Mouse (Mus musculus) R1 (cell line): ENCODE measurements around the gene Creb1.

Source experiments
- DNase-seq: peaks from one replicate; pipeline ENCODE4 v3.0.0-alpha.2; 2018; ENCODE audit warnings: low read depth, low spot score

The Creb1 gene

DNA sequence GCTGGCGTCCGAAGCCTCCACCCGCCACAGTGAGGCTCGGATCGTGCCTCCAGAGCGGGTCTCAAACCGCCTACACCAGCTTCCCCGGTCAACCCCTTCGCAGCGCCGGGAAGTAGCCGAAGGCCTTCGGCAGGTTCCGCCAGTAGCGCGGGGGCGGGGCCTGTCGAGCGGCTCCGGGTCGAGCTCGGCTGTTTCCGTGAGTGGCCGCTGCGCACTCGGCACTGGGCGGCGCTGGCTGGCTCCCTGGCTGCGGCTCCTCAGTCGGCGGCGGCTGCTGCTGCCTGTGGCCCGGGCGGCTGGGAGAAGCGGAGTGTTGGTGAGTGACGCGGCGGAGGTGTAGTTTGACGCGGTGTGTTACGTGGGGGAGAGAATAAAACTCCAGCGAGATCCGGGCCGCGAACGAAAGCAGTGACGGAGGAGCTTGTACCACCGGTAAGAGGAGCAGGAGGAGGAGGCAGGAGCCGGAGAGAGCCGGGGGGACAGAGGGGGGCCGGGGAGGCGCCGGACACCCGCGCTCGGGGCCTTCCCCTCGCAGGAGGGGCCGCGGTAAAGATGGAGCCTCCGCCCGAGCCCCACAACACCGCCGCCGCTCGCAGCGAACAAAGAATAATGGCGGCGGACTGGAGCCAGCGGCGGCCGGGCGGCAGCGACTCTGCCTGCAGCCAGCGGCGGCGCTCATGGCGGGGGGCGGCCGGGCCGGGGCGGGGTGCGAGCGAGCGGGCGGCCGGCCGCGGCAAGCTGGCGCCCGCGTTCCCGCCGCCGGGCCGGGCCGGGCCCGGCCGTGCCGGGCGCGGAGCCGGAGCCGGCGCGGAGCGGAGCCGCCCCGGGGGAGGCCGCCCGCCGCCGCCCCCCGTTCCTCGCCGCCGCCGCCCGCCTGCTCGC is at the start of gene Creb1:
TSS of gene Creb1 (plus strand) at position 57 of the 882 bp plus-strand sequence.
- DNase-seq: peak; percentile 93

DNA sequence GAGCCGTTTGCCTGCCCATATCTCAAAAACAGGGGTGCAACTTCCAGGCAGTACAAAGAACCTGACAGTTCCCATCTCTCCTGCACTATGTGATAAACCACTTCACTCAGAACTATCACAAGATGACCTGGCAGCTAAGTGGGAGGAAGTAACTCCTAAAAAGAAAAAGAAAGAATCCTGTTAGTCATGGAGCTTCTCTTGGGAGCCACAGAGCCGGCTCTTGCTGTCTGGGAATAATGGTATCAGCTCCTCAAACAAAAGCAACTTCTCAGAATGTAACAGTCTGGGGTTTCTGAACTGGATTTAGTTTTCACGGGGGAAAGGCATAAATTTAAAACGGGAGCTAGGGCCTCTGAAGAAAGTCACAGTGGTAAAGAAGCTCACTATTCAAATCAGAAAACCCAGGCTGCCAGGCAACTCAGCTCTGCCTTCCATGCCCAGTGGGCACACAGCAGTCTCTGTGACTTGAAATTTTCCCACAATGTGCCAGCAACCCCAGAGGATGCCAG is 43.9 kb upstream of the Creb1 start:
- no peak for DNase-seq

DNA sequence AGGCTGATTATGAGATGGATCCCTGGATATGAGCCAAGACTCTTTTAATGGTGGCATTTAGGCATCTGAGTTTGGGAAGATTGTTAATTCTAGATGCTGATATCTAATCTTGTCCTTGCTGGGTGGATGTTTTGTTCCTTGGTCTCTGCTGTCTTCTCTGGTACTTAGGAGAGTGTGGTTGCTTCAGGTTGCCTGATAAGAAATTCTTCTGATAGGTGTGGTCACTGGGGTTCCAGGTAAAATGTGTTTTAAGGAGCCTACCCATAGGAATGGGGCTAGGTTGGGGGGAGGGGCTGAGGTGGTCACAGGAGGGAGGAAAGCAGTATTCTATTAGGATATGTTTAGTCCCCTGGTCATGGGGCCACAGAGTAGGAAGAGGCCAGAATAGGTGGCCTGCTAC is 35.6 kb upstream of the Creb1 start:
- DNase-seq: no peak

DNA sequence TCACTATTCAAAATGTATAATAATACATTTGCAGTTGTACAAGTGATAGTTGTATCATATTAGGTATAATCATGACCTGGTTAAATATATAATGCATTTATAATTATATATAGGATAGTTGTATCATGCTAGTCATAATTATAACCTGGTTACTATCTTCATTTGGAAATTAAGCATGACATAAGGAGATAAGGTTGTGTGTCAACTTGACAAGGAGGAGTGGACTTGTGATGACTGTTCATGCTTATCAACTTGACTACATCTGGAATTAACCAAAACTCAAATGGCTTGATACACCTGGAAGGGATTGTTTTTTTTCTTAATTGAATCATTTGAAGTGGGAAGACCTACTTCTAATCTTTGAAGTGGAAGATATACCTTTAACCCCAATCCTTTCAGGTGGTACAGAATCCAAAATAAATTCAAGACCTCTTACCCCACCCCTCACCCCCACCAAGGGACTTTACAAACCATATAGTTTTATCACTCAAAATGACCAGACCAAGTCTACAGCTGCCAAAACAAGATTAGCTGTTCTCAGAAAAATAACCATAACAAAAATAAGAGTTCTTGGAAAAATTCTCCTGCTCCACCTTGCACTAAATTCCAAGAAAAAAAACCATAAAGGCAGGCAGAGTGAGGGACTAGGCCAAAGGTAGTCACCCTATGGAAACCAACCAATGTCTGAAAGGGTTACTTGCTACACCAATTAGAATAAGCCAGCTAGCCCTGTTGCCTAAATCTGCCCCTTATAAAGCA is 30.9 kb upstream of the Creb1 start:
- no peak for DNase-seq

DNA sequence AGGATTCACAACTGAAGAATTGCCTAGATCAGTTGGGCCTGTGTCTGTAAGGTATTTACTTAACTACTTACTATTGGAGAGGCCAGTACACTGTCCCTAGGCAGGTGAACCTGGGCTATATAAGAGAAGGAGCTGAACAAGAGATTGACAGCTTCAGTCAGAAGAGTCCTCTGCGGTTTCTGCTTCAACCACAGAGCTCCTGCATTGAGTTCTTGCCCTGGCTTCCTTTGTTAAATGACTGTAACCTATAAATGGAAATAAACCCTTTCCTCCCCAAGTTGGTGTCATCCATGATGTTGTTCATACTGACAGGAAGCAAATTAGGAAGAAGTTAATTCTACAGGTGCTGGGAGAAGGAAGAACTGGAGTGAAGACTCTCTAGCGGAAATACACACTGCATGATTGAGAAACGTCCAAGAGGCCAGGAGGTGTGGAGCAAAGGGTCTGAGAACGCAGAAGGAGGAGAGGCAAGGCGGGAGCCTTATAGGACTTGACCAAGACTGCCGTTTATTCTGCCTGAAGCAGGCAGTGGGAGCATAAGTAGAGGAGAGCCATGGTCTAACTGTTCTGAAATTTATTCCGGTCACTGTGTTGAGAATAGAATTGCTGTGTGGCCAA is 23.9 kb upstream of the Creb1 start:
- no peak for DNase-seq

DNA sequence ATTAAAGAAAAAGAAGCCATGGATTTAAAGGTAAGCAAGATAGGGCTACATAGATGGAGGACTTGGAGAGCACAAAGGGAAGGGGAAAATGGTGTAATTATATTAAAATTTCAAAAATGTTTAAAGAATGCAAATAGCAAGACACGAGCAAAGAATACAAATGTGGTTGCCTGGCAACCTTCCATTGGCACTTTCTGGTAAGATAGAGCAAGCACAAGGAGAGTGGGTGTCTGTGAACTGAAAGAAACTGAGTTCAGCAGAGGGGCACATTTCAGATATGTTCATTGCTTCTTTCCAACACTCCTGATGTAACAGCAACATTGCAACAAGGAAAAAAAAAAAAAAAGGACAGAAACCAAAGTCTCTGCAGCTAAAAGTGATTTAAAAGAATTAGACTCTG is 22.8 kb upstream of the Creb1 start:
- DNase-seq: no peak

DNA sequence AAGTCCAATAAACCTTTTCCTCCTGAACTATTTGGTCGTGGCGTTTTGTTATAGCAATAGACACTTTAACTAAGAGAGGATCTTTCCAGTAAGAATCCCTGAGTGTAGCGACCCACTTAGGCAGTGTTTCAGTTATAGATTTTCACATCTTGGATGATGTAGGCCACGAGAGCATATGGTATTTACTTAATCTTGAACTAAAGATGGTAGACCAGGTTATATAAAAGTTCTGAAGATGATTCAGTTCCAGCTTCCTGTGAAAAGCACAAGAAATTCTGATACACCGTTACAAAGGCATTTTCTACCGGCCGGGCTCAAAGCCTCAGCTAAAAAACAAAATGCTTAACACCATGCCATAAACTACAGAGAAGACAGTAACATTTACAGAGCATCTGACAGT is 18.3 kb upstream of the Creb1 start:
- DNase-seq: no peak

DNA sequence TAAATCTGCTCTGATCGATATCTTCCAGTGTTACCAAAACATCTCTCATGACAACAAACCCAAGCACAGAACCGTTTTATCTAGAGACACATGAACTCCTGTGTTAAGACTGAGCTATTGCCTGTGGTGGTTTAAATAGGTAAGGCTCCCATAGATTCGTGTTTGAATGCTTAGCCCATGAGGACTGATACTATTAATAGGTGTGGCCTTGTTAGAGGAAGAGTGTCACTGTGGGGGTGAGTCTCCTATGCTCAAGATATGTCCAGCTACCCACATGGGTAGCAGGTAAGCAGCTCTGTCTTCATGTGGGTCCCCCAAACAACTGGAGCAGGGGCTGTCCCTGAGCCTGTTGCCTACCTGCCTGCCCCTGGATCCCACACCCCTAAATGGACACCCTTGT is 15.9 kb upstream of the Creb1 start:
- no peak for DNase-seq

DNA sequence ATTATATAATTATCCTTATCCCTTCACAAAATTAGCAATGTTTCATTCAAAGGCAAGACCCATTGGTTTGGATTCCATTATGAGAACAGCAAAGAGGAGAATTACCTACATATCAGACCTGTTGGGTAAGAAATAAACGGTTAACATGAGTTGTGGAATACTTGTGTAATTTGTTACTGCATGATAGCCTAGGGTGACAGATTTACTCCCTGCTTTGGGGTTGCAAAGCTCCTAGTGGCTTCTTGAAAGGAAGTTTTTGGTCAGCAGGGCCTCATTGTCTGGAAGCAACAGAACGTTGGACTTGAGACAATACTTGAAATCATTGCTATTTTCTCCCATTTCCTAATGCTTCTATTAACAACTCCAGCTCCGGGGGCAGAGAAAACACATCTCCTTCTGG is 14.0 kb upstream of the Creb1 start:
- no peak for DNase-seq

DNA sequence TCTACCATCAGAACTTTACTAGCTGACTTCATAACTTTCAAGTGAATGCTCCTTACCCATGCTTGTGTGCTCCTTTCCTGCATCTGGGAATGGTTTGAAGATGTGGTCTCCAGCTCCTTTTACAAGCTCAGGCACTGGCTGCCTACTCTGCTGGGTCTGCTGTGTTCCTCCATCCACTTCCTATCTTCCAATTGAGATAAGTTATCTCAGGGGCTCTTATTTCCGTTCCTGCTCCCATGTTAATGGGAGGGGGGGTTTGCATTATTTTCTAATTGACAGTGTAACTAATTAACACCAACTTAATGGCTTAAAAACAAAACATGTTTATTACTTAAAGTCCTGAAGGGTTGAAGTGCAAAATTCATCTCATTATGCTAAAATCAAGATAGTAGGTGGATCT is 13.1 kb upstream of the Creb1 start:
- no peak for DNase-seq

DNA sequence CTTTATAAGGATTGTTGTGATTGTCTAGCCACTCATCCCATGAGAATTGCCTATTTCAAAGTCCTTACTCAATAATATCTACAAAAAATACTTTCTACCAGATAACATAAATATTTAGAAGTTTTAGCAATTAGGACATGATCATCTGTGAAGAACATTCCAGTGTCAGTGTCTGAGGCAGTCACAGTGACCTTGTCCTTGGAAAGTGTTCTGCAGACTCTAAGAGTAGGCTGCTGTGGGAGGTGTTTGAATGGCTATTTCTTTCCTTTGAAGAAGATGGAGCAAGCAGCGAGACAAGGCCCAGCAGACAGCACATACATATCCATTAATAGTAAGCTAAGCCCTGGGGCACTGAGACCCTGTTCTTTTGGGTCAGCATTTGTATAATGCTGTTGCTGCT is 12.5 kb upstream of the Creb1 start:
- no peak for DNase-seq

DNA sequence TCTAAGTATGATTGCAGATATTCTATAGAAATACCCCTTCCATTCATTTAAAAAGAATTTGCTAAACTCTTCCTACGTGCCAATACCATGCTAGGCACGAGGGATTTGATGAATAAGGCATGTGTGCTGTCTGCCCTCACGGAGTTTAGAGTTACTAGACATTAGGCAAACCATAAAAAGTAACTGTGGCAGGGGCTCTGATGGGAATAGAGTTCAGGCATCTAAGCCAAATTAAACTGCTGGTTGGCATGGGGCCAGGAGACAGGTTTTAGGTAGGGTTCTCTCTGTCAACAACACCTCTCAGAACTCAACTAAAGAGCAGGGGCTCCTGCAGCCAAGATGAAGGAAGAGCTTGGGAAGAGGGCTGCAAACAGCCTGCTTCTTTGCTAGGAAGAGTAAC is 10.7 kb upstream of the Creb1 start:
- DNase-seq: no peak

DNA sequence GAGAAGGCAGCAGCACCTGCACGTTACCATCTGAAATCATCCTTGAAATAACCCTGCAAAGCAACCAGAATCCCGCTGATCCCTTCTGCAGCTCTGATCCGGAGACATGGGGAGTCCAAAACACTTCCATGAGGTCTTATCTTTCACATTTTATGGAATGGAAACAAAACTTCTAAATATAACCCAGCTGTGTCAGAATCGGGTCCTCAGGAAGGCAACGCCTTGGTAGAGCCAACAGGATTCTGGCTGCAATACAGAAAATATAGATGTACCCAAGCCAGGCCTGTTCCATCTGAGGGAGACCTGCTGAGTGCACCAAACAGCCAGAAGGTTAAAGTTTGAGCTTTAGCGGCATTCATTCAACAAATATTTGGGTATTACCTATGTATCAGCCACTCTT is 9.8 kb upstream of the Creb1 start:
- DNase-seq: no peak

DNA sequence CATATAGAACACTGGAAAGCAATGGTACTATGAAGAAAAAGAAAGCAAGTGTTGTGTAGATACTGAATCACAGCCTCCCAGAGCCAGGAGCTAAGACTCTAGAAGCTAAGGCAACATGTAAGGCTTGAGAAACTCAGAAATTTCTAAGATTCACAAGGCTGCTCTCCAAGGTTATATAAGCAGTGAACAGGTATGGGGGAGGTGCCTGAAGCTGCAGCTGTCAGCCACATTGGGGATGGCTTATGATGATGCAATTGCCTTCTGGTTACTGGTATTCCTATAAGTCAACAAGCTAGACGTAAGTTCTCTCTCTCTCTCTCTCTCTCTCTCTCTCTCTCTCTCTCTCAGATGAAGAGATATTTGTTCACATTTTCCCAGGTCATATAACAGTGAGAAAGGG is 9.3 kb upstream of the Creb1 start:
- no peak for DNase-seq

DNA sequence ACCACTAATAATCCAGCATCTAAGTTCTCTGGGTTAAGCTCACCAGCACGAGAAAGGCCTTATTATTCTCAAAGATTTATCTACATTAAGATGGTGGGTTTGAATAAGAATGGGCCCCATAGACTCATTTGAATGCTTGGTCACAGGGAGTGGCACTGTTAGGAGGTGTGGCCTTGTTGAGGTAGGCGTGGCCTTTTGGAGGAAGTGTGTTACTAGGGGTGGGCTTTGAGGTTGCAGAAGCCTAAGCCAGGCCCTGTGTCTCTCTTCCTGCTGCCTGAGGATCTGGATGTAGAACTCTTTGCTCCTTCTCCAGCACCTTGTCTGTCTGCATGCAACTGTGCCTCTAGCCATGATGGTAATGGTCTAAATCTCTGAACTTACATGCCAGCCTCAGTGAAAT is 7.8 kb upstream of the Creb1 start:
- peak; percentile 91 for DNase-seq

DNA sequence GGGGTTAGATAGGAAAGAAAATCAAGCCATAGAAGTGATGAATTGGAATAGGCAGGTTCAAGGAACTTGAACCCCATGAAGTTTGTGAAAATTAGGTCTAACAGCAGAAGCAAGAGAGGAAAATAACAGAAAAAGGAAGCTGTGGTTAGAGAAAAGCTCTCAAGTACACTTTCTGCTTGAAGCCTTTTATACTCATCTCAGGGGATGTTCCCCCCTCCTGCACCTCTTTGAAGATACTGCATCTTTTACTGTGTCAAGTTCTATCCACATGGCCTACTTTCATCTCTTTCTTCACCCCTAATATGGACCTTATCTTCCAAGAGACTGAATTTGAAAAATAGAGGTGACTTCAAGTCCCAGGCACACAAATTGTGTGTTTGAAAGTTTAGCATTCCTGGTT is 4.8 kb upstream of the Creb1 start:
- DNase-seq: no peak

DNA sequence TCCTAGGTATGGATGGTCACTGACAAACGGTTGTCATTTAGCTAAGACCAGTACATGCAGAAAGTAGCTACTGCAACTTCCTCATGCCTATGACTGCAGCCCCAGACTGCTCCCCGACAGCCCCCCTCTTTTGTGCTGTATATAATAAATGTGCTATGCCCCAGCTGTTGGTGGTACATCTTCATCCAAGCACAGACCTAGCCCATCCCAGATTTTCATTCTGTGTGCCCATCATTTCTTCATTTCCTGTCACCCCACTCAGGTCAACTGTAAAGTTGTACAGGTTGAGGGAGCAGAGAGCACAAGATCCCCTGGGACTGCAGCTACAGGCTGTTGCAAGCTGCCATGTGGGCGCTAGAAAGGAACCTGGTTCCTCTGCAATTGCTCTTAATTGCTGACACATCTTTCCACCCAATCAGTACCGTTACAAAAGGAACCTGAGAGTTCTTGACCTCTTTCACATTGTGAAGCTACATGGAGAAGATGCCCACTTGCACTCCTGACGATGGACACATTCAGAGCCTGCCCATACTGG is 2.6 kb upstream of the Creb1 start:
- no peak for DNase-seq

DNA sequence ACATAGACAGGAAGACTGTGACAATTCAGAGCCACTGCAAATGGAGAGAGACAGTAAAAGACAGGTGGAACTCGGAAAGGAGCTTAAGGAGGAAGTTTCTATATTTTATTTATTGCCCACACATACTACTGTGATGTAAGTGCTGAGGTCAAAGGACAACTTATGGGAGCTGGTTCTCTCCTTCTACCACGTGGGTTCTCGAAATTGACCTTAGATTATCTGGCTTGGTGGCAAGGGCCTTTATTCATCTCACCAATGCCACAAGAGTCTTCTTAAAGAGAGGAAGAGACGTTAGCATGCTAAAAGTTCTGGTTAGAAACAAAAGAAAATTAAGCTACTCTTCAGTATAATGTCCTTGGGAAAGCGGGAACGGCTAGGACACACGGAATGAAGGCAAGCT is 897 bp upstream of the Creb1 start:
- no peak for DNase-seq

DNA sequence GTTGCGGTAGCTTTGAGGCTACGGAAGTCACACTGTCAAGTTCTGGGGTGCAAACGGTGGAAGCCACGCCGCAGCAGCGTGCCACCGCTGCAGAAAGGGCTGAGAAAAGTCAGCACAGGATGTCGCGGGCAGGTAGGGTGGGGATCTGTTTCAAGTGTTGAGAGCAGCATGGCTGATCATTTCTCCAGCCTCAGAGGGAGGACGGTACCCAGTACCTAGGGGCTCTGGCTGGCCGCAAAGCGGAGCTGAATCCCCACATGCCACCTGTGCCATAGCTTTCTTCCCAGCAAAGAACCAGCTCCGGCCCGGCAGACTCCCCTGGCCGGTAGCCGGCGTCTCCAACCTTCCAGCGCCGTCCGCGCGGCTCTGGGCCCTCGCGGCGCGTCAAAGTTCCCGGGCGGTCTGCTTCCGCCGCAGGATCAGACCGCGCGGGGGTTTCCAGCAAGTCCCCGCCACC is 350 bp upstream of the Creb1 start:
- DNase-seq: peak; percentile 70

DNA sequence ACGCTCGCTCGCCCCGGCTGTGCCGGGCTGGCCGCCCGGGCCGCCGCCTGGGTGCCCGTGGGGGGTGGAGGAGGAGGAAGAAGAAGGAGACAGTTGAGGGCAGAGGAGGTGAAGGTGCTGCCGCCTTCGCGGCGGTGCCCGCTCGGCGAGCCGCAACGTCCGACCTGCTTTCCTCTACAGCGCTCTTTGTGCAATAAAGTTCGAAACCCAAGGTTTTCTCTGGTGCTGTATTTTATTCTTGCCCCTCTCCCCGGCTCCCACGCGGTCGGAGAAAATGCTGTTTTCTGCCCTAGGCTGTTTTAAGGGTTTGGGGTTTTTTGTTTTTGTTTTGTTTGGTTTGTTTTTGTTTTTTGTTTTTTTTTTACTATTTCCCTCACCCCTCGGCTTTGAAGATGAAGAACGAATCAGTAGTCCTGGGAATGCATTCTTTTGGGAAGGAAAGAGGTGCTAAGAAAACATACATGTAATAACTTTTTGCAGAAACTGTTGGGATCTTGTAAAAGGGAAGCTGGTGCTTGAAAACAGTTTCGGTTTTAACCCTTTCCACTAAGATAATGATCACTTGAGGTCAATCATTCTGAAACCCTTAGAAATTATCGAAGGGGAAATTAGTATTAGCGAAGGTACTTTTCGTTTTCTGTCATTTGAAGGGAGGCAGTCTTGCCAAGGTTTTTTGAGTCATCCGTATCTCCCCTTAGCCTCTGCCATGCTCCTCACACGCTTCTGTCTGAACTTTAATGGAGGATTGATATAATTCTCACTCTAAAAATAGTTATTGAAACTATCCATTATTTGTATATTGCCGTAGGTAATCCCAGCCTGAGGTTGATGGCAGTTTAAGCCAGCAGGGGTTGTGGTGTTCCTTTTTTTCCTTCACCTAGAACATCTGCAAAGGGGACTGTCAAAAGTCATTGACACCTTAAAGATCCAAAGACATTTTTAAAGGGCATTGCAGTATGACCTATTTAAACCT is 1.3 kb downstream of the Creb1 start:
- DNase-seq: peak; percentile 35

DNA sequence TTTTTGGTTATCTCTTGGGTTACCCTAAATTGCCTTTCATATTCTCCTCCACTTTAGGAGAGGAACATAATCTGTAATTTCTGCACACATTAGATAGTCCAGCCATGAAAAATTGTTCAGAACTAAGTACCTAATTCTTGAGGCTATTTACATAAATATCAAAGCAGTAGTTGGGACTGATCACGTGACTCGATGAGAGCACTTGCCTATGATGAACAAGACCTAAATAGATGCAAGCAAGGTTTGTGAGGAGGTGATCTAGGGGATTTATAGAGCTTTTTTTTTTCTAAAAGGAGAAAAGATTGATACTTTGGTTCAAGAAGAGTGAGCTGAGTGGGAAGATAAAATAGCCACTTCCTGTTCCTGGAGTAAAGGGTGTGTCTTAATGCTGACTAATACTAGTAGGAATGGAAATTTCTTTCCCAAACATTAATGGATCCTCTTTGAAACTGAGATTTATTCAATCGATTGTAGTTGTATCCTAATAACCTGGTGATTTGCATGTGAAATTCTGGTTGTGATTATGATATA is 6.5 kb downstream of the Creb1 start:
- DNase-seq: no peak
